Mouse (Mus musculus) left cerebral cortex, adult 9 months (tissue): ENCODE results near the gene Daxx.
A peak's percentile ranks its signal among the peaks of the same experiment; 100 is the strongest.
"Not testable (repeated sequence)": the region's sequence is repeated elsewhere in the genome, so short reads cannot be mapped to it uniquely, and the experiment has no call there.

Experiments used
- DNase-seq, 2 experiments: peaks; one replicate each; pipeline ENCODE4 v3.0.0; 2022; ENCODE audit warnings: low spot score in 2 of 2

Gene Daxx

GRCm38 (mm10) chr17:33902491-33902890, 6.7 kb upstream of the Daxx start:
- no peak for DNase-seq

GRCm38 (mm10) chr17:33903911-33904651, 5.1 kb upstream of the Daxx start:
- not testable (repeated sequence) for DNase-seq

- not testable (repeated sequence) for DNase-seq
Observed at GRCm38 (mm10) chr17:33904835-33905234, 4.4 kb upstream of the Daxx start, which contains the start of gene Platr17. Gene Platr17 (plus strand): TSS chr17:33905135.

DNA sequence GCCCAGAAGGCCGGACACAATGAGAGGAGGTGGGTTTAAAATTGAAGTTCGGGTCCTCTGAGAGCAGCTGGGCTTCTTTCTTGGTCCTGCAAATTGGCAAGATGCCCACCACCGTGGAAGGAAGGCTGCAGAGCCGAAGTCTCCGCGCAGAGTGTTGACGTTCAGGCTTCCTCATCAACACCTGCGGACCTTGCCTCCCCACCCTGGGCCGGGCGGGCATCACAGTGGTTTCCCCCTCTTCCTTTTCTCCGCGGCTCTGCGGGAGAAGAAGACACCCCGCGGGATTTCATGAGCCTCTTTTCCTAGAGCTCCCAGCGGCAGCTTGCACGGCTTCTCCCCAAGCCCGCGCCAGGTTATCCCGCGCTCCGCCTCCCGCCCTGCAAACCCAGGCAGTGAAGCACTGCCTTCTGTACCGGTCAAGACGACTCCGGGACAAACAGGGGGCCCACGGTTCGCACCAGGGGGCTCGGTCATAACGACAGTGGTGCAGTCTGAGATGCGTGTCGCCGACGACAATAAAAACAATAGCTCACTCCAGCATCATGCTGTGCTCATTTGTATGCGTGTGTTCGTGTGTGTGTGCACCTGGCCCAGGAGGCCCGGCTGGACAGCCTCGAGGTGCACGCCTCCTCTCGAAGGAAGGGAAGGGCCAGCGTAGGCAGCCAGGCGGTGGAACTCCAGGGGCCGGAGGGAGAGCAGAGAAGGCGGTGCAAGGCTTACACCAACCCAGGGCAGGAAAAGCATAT, 710 bp upstream of the Daxx start:
- DNase-seq, result peak in 1 of 2 experiments; percentile 56

- DNase-seq, result peak in 1 of 2 experiments; percentile 31
Observed at GRCm38 (mm10) chr17:33909869-33910250, 646 bp downstream of the Daxx start.

DNA sequence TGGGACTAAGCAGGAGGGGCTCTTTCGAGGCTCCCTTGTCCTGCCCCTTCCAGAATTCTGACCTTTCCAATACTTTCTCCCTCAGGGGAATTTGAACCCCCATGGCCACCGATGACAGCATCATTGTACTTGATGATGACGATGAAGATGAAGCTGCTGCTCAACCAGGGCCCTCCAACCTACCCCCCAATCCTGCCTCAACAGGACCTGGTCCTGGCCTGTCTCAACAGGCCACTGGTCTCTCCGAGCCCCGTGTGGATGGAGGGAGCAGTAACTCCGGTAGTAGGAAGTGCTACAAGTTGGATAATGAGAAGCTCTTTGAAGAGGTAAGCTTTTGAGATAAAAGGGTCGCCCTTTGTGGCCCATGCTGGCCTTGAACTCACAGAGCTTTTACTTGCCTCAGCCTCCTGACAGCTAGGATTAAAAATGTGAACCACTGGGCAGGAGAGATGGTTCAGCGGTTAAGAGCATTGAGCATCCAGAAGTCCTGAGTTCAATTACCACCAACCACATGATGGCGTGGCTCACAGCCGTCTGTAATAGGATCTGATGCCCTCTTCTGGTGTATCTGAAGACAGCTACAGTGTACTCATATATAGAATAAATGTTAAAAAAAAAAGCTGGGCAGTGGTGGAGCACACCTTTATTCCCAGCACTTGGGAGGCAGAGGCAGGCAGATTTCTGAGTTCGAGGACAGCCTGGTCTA, 1.3 kb downstream of the Daxx start:
- DNase-seq, result no peak

DNA sequence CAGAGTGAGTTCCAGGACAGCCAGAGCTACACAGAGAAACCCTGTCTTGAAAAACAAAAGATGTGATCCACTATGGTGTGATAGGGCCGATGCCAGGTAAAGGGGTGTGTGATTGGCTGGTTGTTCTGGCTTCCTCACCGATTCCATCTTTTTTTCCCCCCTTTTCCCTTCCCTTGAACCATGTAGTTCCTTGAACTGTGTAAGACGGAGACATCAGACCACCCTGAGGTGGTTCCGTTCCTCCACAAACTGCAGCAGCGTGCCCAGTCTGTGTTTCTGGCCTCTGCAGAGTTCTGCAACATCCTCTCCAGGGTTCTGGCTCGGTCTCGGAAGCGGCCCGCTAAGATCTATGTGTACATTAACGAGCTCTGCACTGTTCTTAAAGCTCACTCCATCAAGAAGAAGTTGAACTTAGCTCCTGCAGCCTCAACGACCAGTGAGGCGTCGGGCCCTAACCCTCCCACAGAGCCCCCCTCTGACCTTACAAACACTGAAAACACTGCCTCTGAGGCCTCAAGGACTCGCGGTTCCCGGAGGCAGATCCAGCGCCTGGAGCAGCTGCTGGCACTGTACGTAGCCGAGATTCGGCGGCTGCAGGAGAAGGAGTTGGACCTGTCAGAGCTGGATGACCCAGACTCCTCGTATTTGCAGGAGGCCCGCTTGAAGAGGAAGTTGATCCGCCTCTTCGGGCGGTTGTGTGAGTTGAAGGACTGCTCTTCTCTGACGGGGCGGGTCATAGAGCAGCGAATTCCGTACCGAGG, 2.0 kb downstream of the Daxx start:
- no peak for DNase-seq

- DNase-seq, result no peak
Observed at GRCm38 (mm10) chr17:33911813-33912414, 2.7 kb downstream of the Daxx start.

GRCm38 (mm10) chr17:33913264-33913663, 4.0 kb downstream of the Daxx start:
- DNase-seq, result no peak

DNA sequence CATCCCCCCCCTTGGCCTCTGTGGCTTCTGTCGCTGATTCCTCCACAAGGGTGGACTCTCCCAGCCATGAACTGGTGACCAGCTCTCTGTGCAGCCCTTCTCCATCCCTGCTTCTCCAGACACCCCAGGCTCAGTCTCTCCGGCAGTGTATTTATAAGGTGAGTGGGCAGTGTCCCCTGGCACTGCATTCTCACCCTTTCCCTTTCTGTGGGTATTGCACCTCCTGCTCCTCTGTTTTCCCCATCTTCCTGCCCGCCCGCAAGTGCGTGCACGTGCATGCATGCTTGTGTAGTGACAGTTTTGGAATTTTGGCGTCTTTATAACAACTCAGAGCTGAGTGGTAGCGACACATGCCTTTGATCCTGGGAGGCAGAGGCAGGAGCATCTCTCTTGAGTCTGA, 4.7 kb downstream of the Daxx start:
- no peak for DNase-seq

GRCm38 (mm10) chr17:33914969-33915391, 5.8 kb downstream of the Daxx start:
- no peak for DNase-seq

DNA sequence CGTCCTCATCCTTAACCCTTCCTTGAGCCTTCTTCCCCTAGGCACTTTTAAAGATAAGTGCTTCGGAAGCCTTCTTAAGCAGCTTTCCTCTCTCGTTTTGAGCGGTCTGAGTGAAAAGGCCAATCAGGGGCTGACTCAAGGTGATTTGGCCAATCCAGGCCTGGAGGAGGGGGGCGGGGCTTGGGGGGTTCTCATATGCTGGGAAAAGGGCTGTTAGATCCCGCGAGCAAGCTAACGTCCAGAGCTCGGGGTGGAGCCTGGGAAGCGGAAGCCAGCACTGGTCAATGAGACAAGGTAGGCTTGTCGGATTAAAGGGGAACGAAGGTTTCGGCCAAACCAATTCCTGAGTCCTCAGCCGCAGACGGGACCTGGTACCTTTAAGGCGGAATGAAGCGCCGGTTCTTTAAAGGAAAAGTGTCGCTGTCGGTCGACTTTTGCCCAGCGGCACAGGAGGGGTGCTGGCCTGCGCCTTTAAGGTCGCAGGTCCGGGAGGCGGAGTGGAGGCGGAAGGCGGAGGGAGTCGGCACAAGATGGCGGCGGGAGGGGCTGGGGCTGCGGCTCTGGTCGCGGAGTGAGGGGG, 6.5 kb downstream of the Daxx start, which contains the start of the genes Tapbp and Zbtb22:
Gene Tapbp (plus strand): TSS at position 229 of the 580 bp plus-strand sequence.
Gene Zbtb22 (plus strand): TSS at position 234 of the 580 bp plus-strand sequence.
- peak; percentile 95 to 98 for DNase-seq

DNA sequence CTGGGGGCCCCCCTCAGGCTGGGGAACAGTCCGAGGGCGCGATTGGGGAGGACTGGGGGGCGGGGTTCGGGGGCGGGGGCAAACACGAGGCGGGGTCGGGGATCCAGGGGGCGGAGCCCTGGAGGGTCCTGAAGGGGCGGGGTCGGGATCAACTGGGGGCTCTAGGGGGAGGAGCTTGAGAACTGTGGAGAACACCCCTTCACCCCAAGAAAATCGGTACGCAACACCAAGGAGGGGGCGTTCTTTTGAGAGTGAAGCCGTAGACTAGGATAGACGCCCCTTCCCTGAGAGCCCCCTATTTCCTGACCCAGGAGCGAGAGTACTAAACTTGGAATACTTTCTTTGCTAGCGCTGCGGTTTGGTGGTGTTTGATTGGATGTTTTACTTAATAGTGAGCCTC, 7.1 kb downstream of the Daxx start:
- DNase-seq, result no peak

DNA sequence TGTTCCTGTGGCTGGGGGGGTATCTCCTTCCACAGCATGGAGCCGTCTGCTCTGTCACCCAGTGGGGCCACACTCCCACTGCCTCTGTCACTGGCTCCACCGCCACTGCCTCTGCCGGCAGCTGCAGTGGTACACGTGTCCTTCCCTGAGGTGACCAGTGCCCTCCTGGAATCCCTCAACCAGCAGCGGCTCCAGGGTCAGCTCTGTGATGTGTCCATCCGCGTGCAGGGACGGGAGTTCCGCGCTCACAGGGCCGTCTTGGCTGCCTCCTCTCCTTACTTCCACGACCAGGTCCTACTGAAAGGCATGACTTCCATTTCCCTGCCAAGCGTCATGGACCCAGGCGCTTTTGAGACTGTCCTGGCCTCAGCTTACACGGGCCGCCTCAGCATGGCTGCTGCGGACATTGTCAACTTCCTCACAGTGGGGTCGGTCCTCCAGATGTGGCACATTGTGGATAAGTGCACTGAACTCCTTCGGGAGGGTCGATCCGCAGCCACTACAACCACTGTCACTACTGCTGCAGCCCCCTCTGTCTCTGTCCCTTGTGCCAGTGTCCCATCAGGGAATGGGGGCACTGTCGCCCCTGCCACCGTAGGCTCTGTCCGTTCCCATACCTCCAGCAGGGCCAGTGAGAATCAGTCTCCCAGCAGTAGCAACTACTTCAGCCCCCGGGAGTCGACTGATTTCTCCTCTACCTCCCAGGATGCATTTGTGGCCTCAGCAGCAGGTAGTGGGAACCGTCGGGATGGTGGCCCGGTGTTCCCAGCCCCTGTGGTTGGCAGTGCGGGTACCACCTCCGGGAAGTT, 7.8 kb downstream of the Daxx start:
- no peak for DNase-seq

DNA sequence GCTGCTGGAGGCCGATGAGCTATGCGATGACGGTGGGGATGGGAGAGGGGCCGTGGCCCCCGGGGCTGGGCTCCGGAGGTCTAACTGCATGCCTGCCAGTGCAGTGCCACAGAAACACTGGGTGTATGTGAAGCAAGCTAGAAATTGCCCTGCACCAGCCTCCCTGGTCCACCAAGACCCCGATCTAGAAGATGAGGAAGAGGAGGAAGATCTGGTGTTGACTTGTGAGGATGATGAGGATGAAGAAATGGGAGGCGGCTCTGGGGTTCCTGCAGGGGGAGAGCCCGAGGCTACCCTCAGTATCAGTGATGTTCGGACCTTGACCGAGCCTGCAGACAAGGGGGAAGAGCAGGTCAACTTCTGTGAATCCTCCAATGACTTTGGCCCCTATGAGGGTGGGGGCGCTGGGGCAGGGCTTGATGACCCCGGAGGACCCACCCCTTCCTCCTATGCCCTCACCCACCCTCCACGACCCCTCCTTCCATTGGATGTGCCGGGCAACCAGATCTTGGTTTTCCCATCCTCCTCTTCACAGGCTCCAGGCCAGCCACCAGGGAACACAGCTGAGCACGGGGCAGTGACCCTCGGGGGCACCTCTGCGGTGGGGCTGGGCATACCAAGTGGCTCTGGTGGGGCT, 8.6 kb downstream of the Daxx start:
- no peak for DNase-seq

GRCm38 (mm10) chr17:33918293-33919203, 9.3 kb downstream of the Daxx start:
- DNase-seq, result no peak

GRCm38 (mm10) chr17:33919351-33920281, 10.4 kb downstream of the Daxx start:
- peak in 1 of 2 experiments; percentile 69 for DNase-seq
